In the genomic region with DNA sequence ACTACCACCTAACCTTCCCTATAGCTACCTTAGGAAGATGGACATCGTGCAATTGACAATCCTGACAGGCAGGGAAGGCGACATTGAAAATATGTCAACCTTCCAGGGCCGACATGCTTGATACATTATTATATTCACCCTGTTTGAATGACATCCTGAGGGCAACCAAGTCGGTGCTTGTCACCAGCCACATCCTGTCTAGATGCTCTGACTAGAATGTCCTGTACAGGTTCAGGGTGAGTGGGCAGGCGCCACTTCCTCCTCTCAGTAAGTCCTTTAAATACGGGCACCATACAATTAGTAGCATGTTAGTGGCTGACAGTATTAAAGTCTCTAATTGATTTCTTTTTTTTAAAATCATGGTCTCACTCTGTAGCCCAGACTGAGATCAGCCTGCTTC, we compare ENCODE assay signal across 23 mouse cellular contexts. TPM values are rescaled to one million over a fixed set of nuclear protein-coding genes. Genes with fewer than 3 reads are reported as not detected.
DNase-seq lines count a peak whose midpoint lies in the region; ATAC-seq and TF ChIP-seq lines count a peak whose summit lies in the region.
"Had no signal": no experiment of that assay in that cellular context is flagged by ENCODE, and none has a peak within 500 bp of the region (broad histone marks: within the 10 kb centered on the region; RNA-seq: fewer than 3 reads in every experiment).

No protein-coding gene starts in this region.

- no peaks in the 10 kb centered on the region for H3K27me3 ChIP-seq in kidney, embryonic 15.5 days
- H3K27me3 ChIP-seq in hindbrain, postnatal 0 days (ENCODE audit: insufficient read depth, low read length): no peaks in the 10 kb centered on the region
- H3K27me3 ChIP-seq: embryonic facial prominence, embryonic 13.5 days; heart, embryonic 15.5 days; liver, embryonic 15.5 days; midbrain, embryonic 12.5 days had no signal

- peak; percentile 36 for DNase-seq in lung, postnatal 25 days (ENCODE audit: low spot score)
- DNase-seq in lung, postnatal 14 days: no peak
- peak; percentile 78 for DNase-seq in CD4-positive helper T cell, adult 2 months (ENCODE audit: low read depth, low spot score)
- no peak for DNase-seq in cerebellum, adult 9-10 months
- DNase-seq in hindbrain, postnatal 0 days (ENCODE audit: low spot score): no peak
- DNase-seq: adrenal gland, adult 8-10 months; cerebellum, adult 11 months; cerebellum, postnatal 36 days; forebrain, postnatal 0 days; heart, adult 18-20 months; kidney, adult 11 months; kidney, postnatal 14 days; lung, postnatal 10 days; retina, postnatal 1 day had no signal

- TF ChIP-seq CTCF in hindbrain, postnatal 0 days (IDR thresholded peaks at IDR 0.05; ENCODE audit: low read depth): no peak

- no peak overlapping the region for H3K27ac ChIP-seq in kidney, embryonic 15.5 days
- no peak overlapping the region for H3K27ac ChIP-seq in hindbrain, postnatal 0 days
- H3K27ac ChIP-seq: embryonic facial prominence, embryonic 13.5 days; heart, embryonic 15.5 days; liver, embryonic 15.5 days; midbrain, embryonic 12.5 days; stomach, postnatal 0 days had no signal

- H3K9me3 ChIP-seq in kidney, embryonic 15.5 days (replicated peaks): no peaks in the 10 kb centered on the region
- H3K9me3 ChIP-seq in hindbrain, postnatal 0 days (ENCODE audit: low read length): no peaks in the 10 kb centered on the region
- H3K9me3 ChIP-seq: embryonic facial prominence, embryonic 13.5 days; G1E; heart, embryonic 15.5 days; liver, embryonic 15.5 days; midbrain, embryonic 12.5 days had no signal

- 75% methylated on average over 6 of the region's 6 CpGs for WGBS in kidney, embryonic 15.5 days
- 86% methylated on average over 6 of the region's 6 CpGs for WGBS in hindbrain, postnatal 0 days

- H3K9ac ChIP-seq in kidney, embryonic 15.5 days: no peak overlapping the region
- H3K9ac ChIP-seq in hindbrain, postnatal 0 days (replicated peaks; ENCODE audit: low read length): no peak overlapping the region
- H3K9ac ChIP-seq: embryonic facial prominence, embryonic 13.5 days; forebrain, postnatal 0 days; heart, embryonic 15.5 days; liver, embryonic 15.5 days; midbrain, embryonic 12.5 days had no signal

- peak; percentile 70 to 72 for ATAC-seq in hematopoietic stem cell, adult 5-6 weeks (replicated peaks in 1 of 2; ENCODE audit: insufficient read depth in 1 of 2, low FRiP score in 2 of 2, low TSS enrichment in 1 of 2, low read depth in 1 of 2, poor library complexity in 2 of 2, severe bottlenecking in 2 of 2)
- peak; percentile 81 for ATAC-seq in neutrophil, adult 5-6 weeks (ENCODE audit: extremely low read depth, insufficient number of reproducible peaks, low FRiP score, poor library complexity, severe bottlenecking)
- no peak for ATAC-seq in kidney, embryonic 15.5 days (replicated peaks; ENCODE audit: low FRiP score)
- ATAC-seq in hindbrain, postnatal 0 days: no peak
- ATAC-seq: forebrain, postnatal 0 days had no signal

- H3K36me3 ChIP-seq in kidney, embryonic 15.5 days: peaks cover 24% of the 10 kb centered on the region
- H3K36me3 ChIP-seq in hindbrain, postnatal 0 days (ENCODE audit: insufficient read depth, low read length): peaks cover 5% of the 10 kb centered on the region; the same call in 1 of the 2 replicates

- H3K4me2 ChIP-seq in kidney, embryonic 15.5 days: no peak overlapping the region
- H3K4me2 ChIP-seq in hindbrain, postnatal 0 days (ENCODE audit: low read depth, low read length): no peak overlapping the region
- H3K4me2 ChIP-seq: embryonic facial prominence, embryonic 13.5 days; heart, embryonic 15.5 days; liver, embryonic 15.5 days; midbrain, embryonic 12.5 days had no signal

- no peak overlapping the region for H3K4me3 ChIP-seq in kidney, embryonic 15.5 days (replicated peaks)
- H3K4me3 ChIP-seq in hindbrain, postnatal 0 days (ENCODE audit: low read length): no peak overlapping the region
- H3K4me3 ChIP-seq: embryonic facial prominence, embryonic 13.5 days; heart, embryonic 15.5 days; liver, embryonic 15.5 days; midbrain, embryonic 12.5 days had no signal

- no peaks in the 10 kb centered on the region for H3K4me1 ChIP-seq in kidney, embryonic 15.5 days
- no peaks in the 10 kb centered on the region for H3K4me1 ChIP-seq in hindbrain, postnatal 0 days (ENCODE audit: insufficient read depth, low read length)

RNA-seq across cellular contexts. Expression of a gene that starts 15.6 kb away (rescaled TPM):
- total RNA-seq in hematopoietic stem cell, adult 5-6 weeks (2017): 96.1 and 101 TPM in 2 replicates
- 45.9 and 50.0 TPM in 2 replicates for total RNA-seq in neutrophil, adult 5-6 weeks (2017)
- polyA plus RNA-seq in kidney, embryonic 15.5 days (2015; fragmentation: Nextera tagmentation; extraction: Ambion mirVana): 65.3 and 69.0 TPM in 2 replicates
- total RNA-seq in hindbrain, postnatal 0 days (2014; rRNA removed): 12.5 and 16.6 TPM in 2 replicates
- 19.0 and 20.2 TPM in 2 replicates for polyA plus RNA-seq in hindbrain, postnatal 0 days (2015; fragmentation: Nextera tagmentation; extraction: Ambion mirVana)

RNA-seq across cellular contexts. Expression of a gene that starts 37.8 kb away (rescaled TPM):
- 123 and 126 TPM in 2 replicates for total RNA-seq in hematopoietic stem cell, adult 5-6 weeks (2017)
- total RNA-seq in neutrophil, adult 5-6 weeks (2017): 331 and 337 TPM in 2 replicates
- polyA plus RNA-seq in kidney, embryonic 15.5 days (2015; fragmentation: Nextera tagmentation; extraction: Ambion mirVana): 161 and 167 TPM in 2 replicates
- total RNA-seq in hindbrain, postnatal 0 days (2014; rRNA removed): 46.9 and 57.5 TPM in 2 replicates
- polyA plus RNA-seq in hindbrain, postnatal 0 days (2015; fragmentation: Nextera tagmentation; extraction: Ambion mirVana): 142 and 143 TPM in 2 replicates

Comparison
In these comparisons a context has a peak if more than half of its experiments do, and no peak if none do; other contexts are left out.
1. DNase-seq: peak in lung, postnatal 25 days (single experiment) and CD4-positive helper T cell, adult 2 months (single experiment); none in lung, postnatal 14 days (single experiment), cerebellum, adult 9-10 months (single experiment) and hindbrain, postnatal 0 days (single experiment).
2. ATAC-seq: peak in hematopoietic stem cell, adult 5-6 weeks (2 of 2) and neutrophil, adult 5-6 weeks (single experiment); none in kidney, embryonic 15.5 days (single experiment) and hindbrain, postnatal 0 days (single experiment).